Mouse (Mus musculus) kidney, adult 2 months (tissue): ENCODE data around the gene Hist1h2bg.

Experiments
- CTCF ChIP-seq: fragments of 200-500 bp; conservative IDR thresholded peaks from 2 replicates; pipeline ENCODE4 v1.5.1; 2011; ENCODE audit warnings: low read depth, mild to moderate bottlenecking, control low read depth, low read length, moderate library complexity, mixed read lengths; ENCODE audit not compliant: insufficient read depth, insufficient read length
- POLR2A ChIP-seq: fragments of 200-500 bp; IDR thresholded peaks from one replicate; pipeline ENCODE4 v1.6.1; 2011; ENCODE audit warnings: low read depth, low read length, control low read depth

- TF ChIP-seq CTCF (no peak), POLR2A (no peak)
Measured at GRCm38 (mm10) chr13:23562699-23563462, 8.3 kb upstream of the Hist1h2bg start.
